Mouse (Mus musculus) heart, adult 2 months (tissue): ENCODE data around the gene Adcy7. TPM values are rescaled to one million over a fixed set of nuclear protein-coding genes. Genes with fewer than 3 reads are reported as not detected.

Experiments used
- DNase-seq, 2 experiments: peaks; one replicate each; pipeline ENCODE4 v3.0.0; 2021
- H3K27ac ChIP-seq: fragments of 200-600 bp; 2 replicates; pipeline ENCODE4 v1.8.1; 2022
- H3K27me3 ChIP-seq: fragments of 200-500 bp; 2 replicates; pipeline ENCODE4 v1.6.1; 2012; ENCODE audit warnings: mild to moderate bottlenecking, low read length, inconsistent platforms, mixed read lengths; ENCODE audit not compliant: control insufficient read depth, insufficient read depth
- H3K36me3 ChIP-seq: fragments of 200-500 bp; 2 replicates; pipeline ENCODE4 v1.6.1; 2012; ENCODE audit warnings: low read length, inconsistent platforms; ENCODE audit not compliant: control insufficient read depth, insufficient read depth
- H3K4me1 ChIP-seq: fragments of 200-500 bp; 2 replicates; pipeline ENCODE4 v1.6.1; 2011; ENCODE audit warnings: low read length; ENCODE audit not compliant: control insufficient read depth, insufficient read depth
- H3K4me3 ChIP-seq: fragments of 200-600 bp; 2 replicates; pipeline ENCODE4 v1.8.1; 2022
- H3K79me2 ChIP-seq: fragments of 200-500 bp; replicated peaks from 2 replicates; pipeline ENCODE4 v1.6.1; 2012; ENCODE audit warnings: mild to moderate bottlenecking, inconsistent platforms, low read length, moderate library complexity, mixed read lengths; ENCODE audit not compliant: control insufficient read depth, insufficient read depth
- H3K9ac ChIP-seq: fragments of 200-500 bp; 2 replicates; pipeline ENCODE4 v1.6.1; 2012; ENCODE audit warnings: low read depth, mild to moderate bottlenecking, control low read depth, inconsistent platforms, low read length, mixed read lengths
- CTCF ChIP-seq: fragments of 200-600 bp; IDR thresholded peaks from 2 replicates; pipeline ENCODE4 v1.8.1; 2022; ENCODE audit warnings: antibody characterized with exemption, mild to moderate bottlenecking, moderate library complexity
- EP300 ChIP-seq: fragments of 200-500 bp; IDR thresholded peaks from 2 replicates; pipeline ENCODE4 v1.6.1; 2011; ENCODE audit warnings: low read depth, low read length, control low read depth; ENCODE audit not compliant: insufficient read depth
- POLR2A ChIP-seq: fragments of 200-500 bp; IDR thresholded peaks from 2 replicates; pipeline ENCODE4 v1.6.1; 2011; ENCODE audit warnings: mild to moderate bottlenecking, low read depth, low read length, control low read depth; ENCODE audit not compliant: insufficient read depth
- WGBS: fragments of 180-500 bp; shearing (Covaris S2); methylation state at CpG from one replicate; pipeline ENCODE4 v1.1.7; 2018; 5-methylcytosine and 5-hydroxymethylcytosine counted together
- intact Hi-C: fragments of 180-260 bp; cut with DNase I; formaldehyde crosslinking; loops from one replicate; pipeline ENCODE4 v1.15.1; 2025
- polyA plus RNA-seq: library from polyadenylated mRNA; depleted of rRNA; stranded (reverse); fragments of >200 nt; gene quantifications from 2 replicates; pipeline ENCODE4 v1.2.3, GENCODE M21; 2012
- total RNA-seq, 2 experiments: library from RNA; stranded (reverse); gene quantifications; 2 replicates each; pipeline ENCODE4 v1.2.3; 2021

The Adcy7 gene
- total and polyA plus RNA-seq, 3 experiments = 5.9 to 10.5 (median 7.6) TPM

DNA sequence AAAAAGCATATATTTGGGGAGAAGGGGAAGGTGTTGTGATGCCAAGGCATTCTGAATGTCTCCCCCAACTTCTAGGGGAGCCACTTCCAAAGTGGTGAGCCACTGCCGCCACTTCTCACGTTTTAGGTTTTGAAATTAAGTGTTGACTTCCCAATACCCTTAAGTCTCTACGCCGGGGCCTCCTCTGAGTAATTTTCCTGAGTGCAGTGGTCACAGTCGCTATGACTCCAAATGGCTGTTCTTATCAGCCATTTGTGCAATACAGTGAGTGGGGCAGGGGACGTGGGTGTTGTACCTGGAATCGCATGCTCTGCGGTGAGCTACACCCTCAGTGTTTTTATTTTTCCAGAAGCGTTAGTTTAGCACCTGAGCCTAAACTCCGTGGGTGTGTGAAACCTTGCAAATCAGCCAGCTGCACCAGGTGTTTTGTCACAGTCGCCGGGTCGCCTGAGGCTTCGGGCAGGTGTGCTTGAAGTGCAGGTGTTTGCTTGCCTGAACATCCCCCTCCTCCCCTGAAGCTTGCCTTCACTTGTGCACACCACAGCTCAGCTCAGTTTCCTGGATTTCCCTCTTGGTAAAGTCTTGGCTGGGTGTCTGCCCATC, 5.3 kb upstream of the Adcy7 start:
- no peak overlapping the region for H3K4me3 ChIP-seq
- no peak overlapping the region for H3K9ac ChIP-seq
- H3K27ac ChIP-seq = no peak overlapping the region
- TF ChIP-seq POLR2A (no peak), EP300 (no peak), CTCF (no peak)
- no peak for DNase-seq
- no peaks in the 10 kb centered on the region for H3K4me1 ChIP-seq
- no peaks in the 10 kb centered on the region for H3K79me2 ChIP-seq
- intact Hi-C loops = loop anchor here (2.0 to 10.0 kb wide), 3 partner anchors 94 to 488 kb away; no protein-coding TSS in a partner anchor
- H3K36me3 ChIP-seq = no peaks in the 10 kb centered on the region
- H3K27me3 ChIP-seq = no peaks in the 10 kb centered on the region
- WGBS = 77% methylated on average over 14 of the region's 14 CpGs

DNA sequence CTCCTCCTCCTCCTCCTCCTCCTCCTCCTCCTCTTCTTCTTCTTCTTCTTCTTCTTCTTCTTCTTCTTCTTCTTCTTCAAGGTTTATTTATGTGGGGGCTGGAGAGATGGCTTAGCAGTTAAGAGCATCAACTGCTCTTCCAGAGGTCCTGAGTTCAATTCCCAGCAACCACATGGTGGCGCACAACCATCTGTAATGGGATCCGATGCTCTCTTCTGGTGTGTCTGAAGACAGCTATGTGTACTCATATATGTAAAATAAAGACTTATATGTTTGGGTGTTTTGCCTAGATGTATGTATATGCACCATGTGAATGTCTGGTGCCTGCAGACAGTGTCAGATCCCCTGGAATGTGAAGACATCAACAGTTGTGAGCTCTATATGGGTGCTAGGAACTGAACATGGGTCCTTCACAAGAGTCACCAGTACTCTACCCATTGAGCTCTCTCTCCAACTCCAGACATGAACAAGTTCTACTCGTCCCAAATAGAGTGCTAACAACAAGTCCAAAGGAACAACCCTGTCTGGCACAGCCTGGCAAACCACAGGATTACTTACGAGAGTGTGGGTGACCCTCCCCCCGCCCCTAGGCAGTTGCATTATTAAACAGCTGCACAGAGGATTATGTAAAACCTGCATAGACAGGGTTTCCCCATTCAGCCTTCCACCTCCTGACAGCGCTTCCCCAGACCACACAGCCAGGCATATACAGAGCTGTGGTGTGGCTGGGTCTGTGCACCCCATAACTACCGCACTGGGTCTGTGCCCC, 2.9 kb upstream of the Adcy7 start:
- WGBS = 71% methylated on average over 7 of the region's 7 CpGs
- TF ChIP-seq EP300 = no peak
- TF ChIP-seq CTCF = peak; percentile 56
- H3K4me1 ChIP-seq = no peaks in the 10 kb centered on the region
- H3K79me2 ChIP-seq = no peaks in the 10 kb centered on the region
- intact Hi-C loops = loop anchor here (10.0 kb wide), 1 partner anchor 486 kb away; no protein-coding TSS in a partner anchor
- H3K27ac ChIP-seq = no peak overlapping the region
- no peak overlapping the region for H3K9ac ChIP-seq
- H3K4me3 ChIP-seq = no peak overlapping the region
- H3K27me3 ChIP-seq = peaks cover 5% of the 10 kb centered on the region
- no peaks in the 10 kb centered on the region for H3K36me3 ChIP-seq
- no peak for DNase-seq

DNA sequence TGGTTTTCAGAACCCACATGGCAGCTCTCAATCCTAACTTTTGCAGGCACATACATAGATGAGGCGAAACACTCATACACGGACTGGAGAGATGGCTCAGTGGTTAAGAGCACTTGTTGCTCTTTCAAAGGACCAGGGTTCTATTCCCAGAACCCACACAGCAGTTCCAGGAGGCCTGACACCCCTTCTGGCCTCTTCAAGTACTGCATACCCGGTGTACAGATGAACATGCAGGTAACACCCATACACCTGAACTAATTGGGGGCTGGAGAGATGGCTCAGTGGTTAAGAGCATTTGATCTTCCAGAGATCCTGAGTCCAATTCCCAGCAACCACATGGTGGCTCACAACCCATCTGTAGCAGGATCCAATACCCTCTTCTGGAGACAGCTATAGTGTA, 2.1 kb upstream of the Adcy7 start:
- no peaks in the 10 kb centered on the region for H3K36me3 ChIP-seq
- H3K27ac ChIP-seq = no peak overlapping the region
- no peak overlapping the region for H3K4me3 ChIP-seq
- no peaks in the 10 kb centered on the region for H3K79me2 ChIP-seq
- peaks cover 5% of the 10 kb centered on the region for H3K27me3 ChIP-seq
- H3K4me1 ChIP-seq = no peaks in the 10 kb centered on the region
- intact Hi-C loops = loop anchor here (5.0 kb wide), 1 partner anchor 37 kb away; no protein-coding TSS in a partner anchor
- no peak for TF ChIP-seq CTCF
- TF ChIP-seq EP300 = no peak
- no peak for TF ChIP-seq POLR2A
- 73% methylated on average over 3 of the region's 3 CpGs for WGBS
- no peak for DNase-seq
- no peak overlapping the region for H3K9ac ChIP-seq

DNA sequence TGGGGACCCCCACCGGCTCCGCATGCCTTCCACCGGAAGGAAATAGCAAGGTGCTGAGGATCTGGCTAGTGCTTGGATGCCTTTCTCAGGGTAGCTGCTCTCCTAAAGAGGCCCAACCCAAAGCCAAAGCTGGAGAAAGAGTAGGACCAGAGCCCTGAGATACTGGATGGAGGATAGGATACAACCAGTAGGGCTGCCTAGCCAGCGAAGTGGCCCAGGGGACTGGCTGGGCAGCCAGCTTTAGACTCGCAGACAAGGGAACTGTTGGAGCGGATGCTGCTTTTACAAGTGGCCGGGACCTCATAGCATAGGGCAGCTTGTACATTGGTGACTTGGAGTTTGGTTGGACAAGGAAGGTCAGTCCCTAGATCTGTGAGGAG, 838 bp downstream of the Adcy7 start:
- intact Hi-C loops = loop anchor here (2.0 to 5.0 kb wide), 2 partner anchors 34 to 86 kb away; no protein-coding TSS in a partner anchor

DNA sequence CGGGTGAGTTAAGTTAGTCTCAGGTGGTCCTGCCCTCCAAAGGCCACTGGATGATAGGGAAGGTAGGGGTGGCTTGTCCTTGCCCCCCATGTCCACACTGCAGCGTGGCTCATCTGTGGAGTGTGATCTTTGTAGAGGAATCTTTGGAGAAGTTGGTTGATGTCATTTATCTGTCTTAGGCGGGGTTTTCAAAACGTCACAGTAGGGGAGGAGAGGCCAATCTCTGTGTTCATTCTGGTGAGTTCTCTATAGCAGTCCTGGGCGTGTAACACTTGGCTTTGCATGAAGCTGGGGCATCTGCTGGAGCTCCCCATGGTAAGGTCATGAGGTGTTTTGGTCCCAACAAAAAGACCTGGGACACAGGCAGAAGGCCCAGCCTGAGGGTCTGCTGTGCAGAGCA, 1.9 kb downstream of the Adcy7 start:
- Histone ChIP-seq H3K4me1 (no peaks in the 10 kb centered on the region), H3K27ac (no peak overlapping the region), H3K9ac (no peak overlapping the region), H3K4me3 (no peak overlapping the region), H3K27me3 (peaks cover 5% of the 10 kb centered on the region), H3K36me3 (no peaks in the 10 kb centered on the region), H3K79me2 (no peaks in the 10 kb centered on the region)
- intact Hi-C loops = loop anchor here (5.0 kb wide), 1 partner anchor 33 kb away; no protein-coding TSS in a partner anchor
- TF ChIP-seq POLR2A (no peak), CTCF (no peak), EP300 (no peak)
- no peak for DNase-seq
- WGBS = 82% methylated on average over 5 of the region's 5 CpGs

More for the DNA sequence above, 838 bp downstream of the Adcy7 start:
- TF ChIP-seq POLR2A (no peak), EP300 (no peak), CTCF (no peak)
- Histone ChIP-seq H3K4me1 (no peaks in the 10 kb centered on the region), H3K27ac (peak overlapping the region; percentile 36), H3K79me2 (no peaks in the 10 kb centered on the region), H3K9ac (no peak overlapping the region), H3K36me3 (no peaks in the 10 kb centered on the region), H3K4me3 (peak overlapping the region; percentile 48), H3K27me3 (peaks cover 5% of the 10 kb centered on the region)
- WGBS = 64% methylated on average over 7 of the region's 7 CpGs
- DNase-seq = peak in 1 of 2 experiments; percentile 39

DNA sequence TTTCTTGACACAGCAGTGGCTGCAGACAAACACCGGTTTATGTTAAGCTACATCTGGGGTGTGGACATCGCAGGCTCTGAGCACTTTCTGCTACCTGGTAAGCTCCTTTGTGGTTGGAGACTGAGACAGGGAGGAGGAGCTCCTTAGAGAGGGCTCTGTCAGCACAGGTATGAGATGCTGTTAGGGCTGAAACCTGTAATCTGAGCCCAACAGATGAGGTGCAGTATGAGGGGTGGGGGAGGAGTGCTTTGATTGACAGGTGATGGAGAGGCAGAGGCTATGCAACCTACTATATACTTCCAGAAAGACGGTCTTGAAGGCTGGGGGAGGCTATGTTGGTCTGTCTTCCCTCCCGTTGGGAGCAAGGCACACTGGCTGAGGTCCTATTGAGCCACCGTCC, 7.0 kb downstream of the Adcy7 start:
- H3K27ac ChIP-seq = no peak overlapping the region
- H3K9ac ChIP-seq = no peak overlapping the region
- H3K79me2 ChIP-seq = no peaks in the 10 kb centered on the region
- H3K36me3 ChIP-seq = no peaks in the 10 kb centered on the region
- 37% methylated on average over 5 of the region's 5 CpGs for WGBS
- no peak overlapping the region for H3K4me3 ChIP-seq
- no peak for DNase-seq
- H3K27me3 ChIP-seq = no peaks in the 10 kb centered on the region
- peaks cover 13% of the 10 kb centered on the region for H3K4me1 ChIP-seq
- intact Hi-C loops = no loop called here
- no peak for TF ChIP-seq POLR2A
- TF ChIP-seq CTCF = no peak
- TF ChIP-seq EP300 = no peak
